ENCODE assay signal across 24 mouse cellular contexts in genomic region chr19:32416692-32417317, GRCm38 (mm10). TPM values are rescaled to one million over a fixed set of nuclear protein-coding genes. Genes with fewer than 3 reads are reported as not detected.
DNase-seq lines count a peak whose midpoint lies in the region; ATAC-seq and TF ChIP-seq lines count a peak whose summit lies in the region.
"Had no signal": no experiment of that assay in that cellular context is flagged by ENCODE, and none has a peak within 500 bp of the region (broad histone marks: within the 10 kb centered on the region; RNA-seq: fewer than 3 reads in every experiment).

No protein-coding gene starts in this region.

- no peaks in the 10 kb centered on the region for H3K27me3 ChIP-seq in intestine, postnatal 0 days (replicated peaks; ENCODE audit: control insufficient read depth, insufficient read depth, low read length)
- H3K27me3 ChIP-seq in forebrain, embryonic 16.5 days (replicated peaks; ENCODE audit: control insufficient read depth, insufficient read depth, low read length) = no peaks in the 10 kb centered on the region
- H3K27me3 ChIP-seq: heart, embryonic 15.5 days; hindbrain, embryonic 15.5 days; intestine, embryonic 15.5 days; kidney, embryonic 15.5 days; midbrain, embryonic 12.5 days had no signal

- no peak overlapping the region for H3K27ac ChIP-seq in intestine, postnatal 0 days (ENCODE audit: low read depth, low read length)
- no peak overlapping the region for H3K27ac ChIP-seq in forebrain, embryonic 16.5 days (ENCODE audit: low read length)
- H3K27ac ChIP-seq: heart, embryonic 15.5 days; hindbrain, embryonic 15.5 days; intestine, embryonic 15.5 days; kidney, embryonic 15.5 days; midbrain, embryonic 12.5 days had no signal

- no peaks in the 10 kb centered on the region for H3K4me1 ChIP-seq in intestine, postnatal 0 days (replicated peaks; ENCODE audit: control insufficient read depth, insufficient read depth, low read length)
- no peaks in the 10 kb centered on the region for H3K4me1 ChIP-seq in forebrain, embryonic 16.5 days (replicated peaks; ENCODE audit: control insufficient read depth, insufficient read depth, low read length)
- H3K4me1 ChIP-seq: heart, embryonic 15.5 days; hindbrain, embryonic 15.5 days; intestine, embryonic 15.5 days; kidney, embryonic 15.5 days; midbrain, embryonic 12.5 days had no signal

- ATAC-seq in intestine, postnatal 0 days = no peak
- ATAC-seq in forebrain, embryonic 16.5 days = no peak
- ATAC-seq: intestine, embryonic 15.5 days had no signal

- 77% methylated on average over 7 of the region's 7 CpGs for WGBS in intestine, postnatal 0 days
- WGBS in forebrain, embryonic 16.5 days = 96% methylated on average over 7 of the region's 7 CpGs

- H3K36me3 ChIP-seq in intestine, postnatal 0 days (ENCODE audit: control insufficient read depth, insufficient read depth) = no peaks in the 10 kb centered on the region
- H3K36me3 ChIP-seq in forebrain, embryonic 16.5 days (ENCODE audit: control insufficient read depth, insufficient read depth) = no peaks in the 10 kb centered on the region
- H3K36me3 ChIP-seq: heart, embryonic 15.5 days; hindbrain, embryonic 15.5 days; intestine, embryonic 15.5 days; kidney, embryonic 15.5 days; midbrain, embryonic 12.5 days had no signal

- DNase-seq in adrenal gland, adult (ENCODE audit: inconsistent age in 2 of 2, low spot score in 1 of 2) = peak; percentile 66 to 74
- no peak for DNase-seq in adrenal gland, postnatal 4 days (ENCODE audit: low spot score in 2 of 2)
- peak; percentile 60 for DNase-seq in 3134 (ENCODE audit: extremely low read depth, insufficient read length, low spot score)
- DNase-seq in Muller cell, postnatal 12 days (ENCODE audit: inconsistent ontology term) = peak; percentile 58
- peak; percentile 52 to 61 for DNase-seq in adrenal gland, postnatal 36 days
- no peak for DNase-seq in testis, postnatal 14 days (ENCODE audit: low spot score)
- DNase-seq: cerebellum, adult 11-12 months; cerebellum, postnatal 36 days; gastrocnemius, postnatal 10 days; heart, postnatal 4 days; kidney, postnatal 4 days; layer of hippocampus, adult 9-11 months; lung, embryonic 14.5 days; lung, postnatal 4 days; right cerebral cortex, postnatal 25 days; thymus, postnatal 36 days had no signal

- H3K4me3 ChIP-seq in intestine, postnatal 0 days (ENCODE audit: low read depth, low read length) = no peak overlapping the region
- H3K4me3 ChIP-seq in forebrain, embryonic 16.5 days (replicated peaks; ENCODE audit: low read length) = no peak overlapping the region
- H3K4me3 ChIP-seq: heart, embryonic 15.5 days; hindbrain, embryonic 15.5 days; intestine, embryonic 15.5 days; kidney, embryonic 15.5 days; midbrain, embryonic 12.5 days had no signal

- H3K9ac ChIP-seq in intestine, postnatal 0 days (ENCODE audit: low read depth, low read length) = no peak overlapping the region
- H3K9ac ChIP-seq in forebrain, embryonic 16.5 days (replicated peaks; ENCODE audit: low read depth, low read length) = no peak overlapping the region
- H3K9ac ChIP-seq: heart, embryonic 15.5 days; hindbrain, embryonic 15.5 days; intestine, embryonic 15.5 days; kidney, embryonic 15.5 days; lung, embryonic 14.5 days; midbrain, embryonic 12.5 days had no signal

- no peaks in the 10 kb centered on the region for H3K9me3 ChIP-seq in intestine, postnatal 0 days (ENCODE audit: control insufficient read depth)
- no peaks in the 10 kb centered on the region for H3K9me3 ChIP-seq in forebrain, embryonic 16.5 days (ENCODE audit: control insufficient read depth, low read length)
- H3K9me3 ChIP-seq: heart, embryonic 15.5 days; hindbrain, embryonic 15.5 days; intestine, embryonic 15.5 days; kidney, embryonic 15.5 days; midbrain, embryonic 12.5 days had no signal

- TF ChIP-seq CTCF in intestine, postnatal 0 days (IDR thresholded peaks at IDR 0.05; ENCODE audit: low read depth) = no peak

- H3K4me2 ChIP-seq in intestine, postnatal 0 days (replicated peaks; ENCODE audit: low read depth) = no peak overlapping the region
- no peak overlapping the region for H3K4me2 ChIP-seq in forebrain, embryonic 16.5 days (ENCODE audit: low read length)
- H3K4me2 ChIP-seq: heart, embryonic 15.5 days; hindbrain, embryonic 15.5 days; intestine, embryonic 15.5 days; kidney, embryonic 15.5 days; liver, embryonic 11.5 days; lung, embryonic 14.5 days; midbrain, embryonic 12.5 days had no signal

RNA-seq across cellular contexts. Expression of gene Sgms1, which starts 27.3 kb away (rescaled TPM):
- total RNA-seq in adrenal gland, postnatal 4 days (2021) = 10 to 100 TPM; 69.3 to 78.5 TPM
- total RNA-seq in adrenal gland, postnatal 36 days (2021) = 10 to 100 TPM; 59.4 to 88.9 TPM
- polyA plus RNA-seq in intestine, postnatal 0 days (2015; fragmentation: Nextera tagmentation; extraction: Ambion mirVana) = 18.6 and 23.6 TPM in 2 replicates
- 14.0 and 16.3 TPM in 2 replicates for polyA plus RNA-seq in forebrain, embryonic 16.5 days (2015; fragmentation: Nextera tagmentation; extraction: Ambion mirVana)

RNA-seq across cellular contexts. Expression of gene Rpl9-ps6, which starts 49.6 kb away (rescaled TPM):
- 100 to 1,000 TPM; 205 to 207 TPM for total RNA-seq in adrenal gland, postnatal 4 days (2021)
- total RNA-seq in adrenal gland, postnatal 36 days (2021) = 10 to 100 TPM; 50.7 to 57.0 TPM
- polyA plus RNA-seq in intestine, postnatal 0 days (2015; fragmentation: Nextera tagmentation; extraction: Ambion mirVana) = 89.1 and 99.6 TPM in 2 replicates
- polyA plus RNA-seq in forebrain, embryonic 16.5 days (2015; fragmentation: Nextera tagmentation; extraction: Ambion mirVana) = 54.2 and 66.8 TPM in 2 replicates

Comparison
In these comparisons a context has a peak if more than half of its experiments do, and no peak if none do; other contexts are left out.
1. DNase-seq: peak in adrenal gland, adult (2 of 2), 3134 (single experiment), Muller cell, postnatal 12 days (single experiment) and adrenal gland, postnatal 36 days (2 of 2); none in adrenal gland, postnatal 4 days (0 of 2) and testis, postnatal 14 days (single experiment).